Mouse (Mus musculus) myocyte (in vitro differentiated cells): ENCODE results near the gene Otof. TPM values are rescaled to one million over a fixed set of nuclear protein-coding genes. Genes with fewer than 3 reads are reported as not detected.

Experiments
- H3K27me3 ChIP-seq: one replicate; pipeline ENCODE4 v1.6.1; 2011; ENCODE audit not compliant: control insufficient read depth, insufficient read depth, insufficient read length
- H3K36me3 ChIP-seq: one replicate; pipeline ENCODE4 v1.6.1; 2011; ENCODE audit not compliant: control insufficient read depth, insufficient read depth
- H3K4me2 ChIP-seq: one replicate; pipeline ENCODE4 v1.6.1; 2011; ENCODE audit warnings: low read depth, control low read depth
- H3K4me3 ChIP-seq: one replicate; pipeline ENCODE4 v1.5.1; 2011; ENCODE audit warnings: mild to moderate bottlenecking, control low read depth, moderate library complexity
- H3K79me2 ChIP-seq: one replicate; pipeline ENCODE4 v1.6.1; 2011; ENCODE audit not compliant: control insufficient read depth, insufficient read depth
- H3ac ChIP-seq: one replicate; pipeline ENCODE4 v1.6.1; 2011; ENCODE audit not compliant: control insufficient read depth, insufficient read length
- CEBPB ChIP-seq: IDR thresholded peaks from 2 replicates; pipeline ENCODE4 v1.6.1; 2011; ENCODE audit warnings: mild to moderate bottlenecking, moderate library complexity; ENCODE audit not compliant: poor library complexity, insufficient read depth, severe bottlenecking
- E2F4 ChIP-seq: IDR thresholded peaks from one replicate; pipeline ENCODE4 v1.6.1; 2011; ENCODE audit warnings: mild to moderate bottlenecking, control low read depth, moderate library complexity; ENCODE audit not compliant: insufficient read depth
- MAX ChIP-seq: IDR thresholded peaks from one replicate; pipeline ENCODE4 v1.6.1; 2011; ENCODE audit warnings: low read depth, mild to moderate bottlenecking, control low read depth
- MYOD1 ChIP-seq, 3 experiments: IDR thresholded peaks; one replicate each; pipeline ENCODE4 v1.6.1; 2011; ENCODE audit warnings: control low read depth in 2 of 3, low read depth in 2 of 3, mild to moderate bottlenecking in 2 of 3, moderate library complexity in 1 of 3; ENCODE audit not compliant: insufficient read length in 2 of 3, control insufficient read depth in 1 of 3
- MYOG ChIP-seq, 3 experiments: IDR thresholded peaks; one replicate each; pipeline ENCODE4 v1.6.1; 2011; ENCODE audit warnings: control low read depth in 2 of 3, low read depth in 2 of 3, mild to moderate bottlenecking in 2 of 3; ENCODE audit not compliant: insufficient read length in 2 of 3, control insufficient read depth in 1 of 3, insufficient read depth in 1 of 3
- POLR2A ChIP-seq: IDR thresholded peaks from one replicate; pipeline ENCODE4 v1.6.1; 2011; ENCODE audit warnings: low read depth, mild to moderate bottlenecking, control low read depth, moderate library complexity; ENCODE audit not compliant: insufficient read length
- POLR2AphosphoS2 ChIP-seq: IDR thresholded peaks from one replicate; pipeline ENCODE4 v1.6.1; 2011; ENCODE audit warnings: low read depth, control low read depth; ENCODE audit not compliant: insufficient read length
- REST ChIP-seq: IDR thresholded peaks from one replicate; pipeline ENCODE4 v1.6.1; 2011; ENCODE audit warnings: mild to moderate bottlenecking, control low read depth, moderate library complexity; ENCODE audit not compliant: insufficient read depth, insufficient read length
- SRF ChIP-seq: IDR thresholded peaks from one replicate; pipeline ENCODE4 v1.6.1; 2011; ENCODE audit warnings: low read depth; ENCODE audit not compliant: control insufficient read depth, insufficient read length
- TCF12 ChIP-seq: IDR thresholded peaks from one replicate; pipeline ENCODE4 v1.6.1; 2011; ENCODE audit warnings: mild to moderate bottlenecking, control low read depth; ENCODE audit not compliant: poor library complexity, insufficient read depth, severe bottlenecking
- TCF3 ChIP-seq: IDR thresholded peaks from one replicate; pipeline ENCODE4 v1.6.1; 2011; ENCODE audit warnings: low read depth, control low read depth; ENCODE audit not compliant: insufficient read length
- USF1 ChIP-seq: IDR thresholded peaks from one replicate; pipeline ENCODE4 v1.6.1; 2011; ENCODE audit warnings: low read depth, mild to moderate bottlenecking, control low read depth, moderate library complexity
- polyA plus RNA-seq: library from polyadenylated mRNA; unstranded; fragments of >200 nt; fragmentation: generic; extraction: Trizol; gene quantifications from one replicate; pipeline ENCODE4 v1.2.1, GENCODE M21; 2012; ENCODE audit warnings: missing spikeins

Gene Otof
- polyA plus RNA-seq, 1 experiment, result not detected

- no peaks in the 10 kb centered on the region for H3K27me3 ChIP-seq
- H3K36me3 ChIP-seq, result no peaks in the 10 kb centered on the region
- no peaks in the 10 kb centered on the region for H3K79me2 ChIP-seq
- TF ChIP-seq POLR2A (no peak), REST (no peak), MYOD1 (IDR thresholded peaks at IDR 0.05; ENCODE audit: control insufficient read depth in 1 of 3, insufficient read length in 2 of 3, low read depth in 2 of 3) (no peak), POLR2AphosphoS2 (no peak), MYOG (IDR thresholded peaks at IDR 0.05; ENCODE audit: control insufficient read depth in 1 of 3, insufficient read depth in 1 of 3, insufficient read length in 2 of 3, low read depth in 2 of 3) (no peak), TCF12 (no peak), MAX (no peak), SRF (no peak), TCF3 (no peak), USF1 (no peak), E2F4 (no peak), CEBPB (no peak)
- no peak overlapping the region for H3K4me2 ChIP-seq
- H3K4me3 ChIP-seq, result no peak overlapping the region
- no peak overlapping the region for H3ac ChIP-seq
Measured at GRCm38 (mm10) chr5:30355114-30355513, 106.6 kb downstream of the Otof start.

- no peak overlapping the region for H3ac ChIP-seq
- TF ChIP-seq CEBPB, result no peak
- no peak for TF ChIP-seq MAX
- TF ChIP-seq POLR2A, result no peak
- TF ChIP-seq TCF3, result no peak
- TF ChIP-seq SRF, result no peak
- no peak for TF ChIP-seq E2F4
- TF ChIP-seq MYOG (IDR thresholded peaks at IDR 0.05; ENCODE audit: control insufficient read depth in 1 of 3, insufficient read depth in 1 of 3, insufficient read length in 2 of 3, low read depth in 2 of 3), result no peak
- no peak for TF ChIP-seq USF1
- TF ChIP-seq POLR2AphosphoS2, result no peak
- TF ChIP-seq REST, result no peak
- TF ChIP-seq TCF12, result no peak
- no peak for TF ChIP-seq MYOD1 (IDR thresholded peaks at IDR 0.05; ENCODE audit: control insufficient read depth in 1 of 3, insufficient read length in 2 of 3, low read depth in 2 of 3)
- H3K4me3 ChIP-seq, result no peak overlapping the region
- no peaks in the 10 kb centered on the region for H3K36me3 ChIP-seq
- H3K27me3 ChIP-seq, result no peaks in the 10 kb centered on the region
- no peak overlapping the region for H3K4me2 ChIP-seq
- no peaks in the 10 kb centered on the region for H3K79me2 ChIP-seq
Measured at GRCm38 (mm10) chr5:30353605-30354004, 108.1 kb downstream of the Otof start.

GRCm38 (mm10) chr5:30343886-30344285 is 117.8 kb downstream of the Otof start:
- Histone ChIP-seq H3K79me2 (no peaks in the 10 kb centered on the region), H3K4me2 (no peak overlapping the region), H3K4me3 (no peak overlapping the region), H3K27me3 (peaks cover 15% of the 10 kb centered on the region), H3K36me3 (no peaks in the 10 kb centered on the region), H3ac (no peak overlapping the region)
- TF ChIP-seq REST (no peak), SRF (no peak), MAX (no peak), POLR2AphosphoS2 (no peak), USF1 (no peak), TCF12 (no peak), MYOD1 (IDR thresholded peaks at IDR 0.05; ENCODE audit: control insufficient read depth in 1 of 3, insufficient read length in 2 of 3, low read depth in 2 of 3) (no peak), CEBPB (no peak), TCF3 (no peak), MYOG (IDR thresholded peaks at IDR 0.05; ENCODE audit: control insufficient read depth in 1 of 3, insufficient read depth in 1 of 3, insufficient read length in 2 of 3, low read depth in 2 of 3) (no peak), E2F4 (no peak), POLR2A (no peak)

- H3K4me2 ChIP-seq, result no peak overlapping the region
- no peaks in the 10 kb centered on the region for H3K79me2 ChIP-seq
- H3K27me3 ChIP-seq, result peaks cover 15% of the 10 kb centered on the region
- TF ChIP-seq SRF (no peak), POLR2AphosphoS2 (no peak), MYOD1 (IDR thresholded peaks at IDR 0.05; ENCODE audit: control insufficient read depth in 1 of 3, insufficient read length in 2 of 3, low read depth in 2 of 3) (no peak), MYOG (IDR thresholded peaks at IDR 0.05; ENCODE audit: control insufficient read depth in 1 of 3, insufficient read depth in 1 of 3, insufficient read length in 2 of 3, low read depth in 2 of 3) (no peak), POLR2A (no peak), USF1 (no peak), TCF3 (no peak), E2F4 (no peak), CEBPB (no peak), REST (no peak), TCF12 (no peak), MAX (no peak)
- no peak overlapping the region for H3K4me3 ChIP-seq
- H3K36me3 ChIP-seq, result no peaks in the 10 kb centered on the region
- H3ac ChIP-seq, result no peak overlapping the region
Measured at GRCm38 (mm10) chr5:30343107-30343506, 118.6 kb downstream of the Otof start.
